Mouse (Mus musculus) ovary, adult 2 months (tissue): Measurements from ENCODE around the gene Prelp. TPM values are rescaled to one million over a fixed set of nuclear protein-coding genes. Genes with fewer than 3 reads are reported as not detected.

Experiments used
- polyA plus RNA-seq: library from polyadenylated mRNA; depleted of rRNA; stranded (reverse); fragments of >200 nt; gene quantifications from 2 replicates; pipeline ENCODE4 v1.2.3, GENCODE M21; 2012; rRNA removed

Prelp gene
- 19.2 and 31.4 TPM in 2 replicates for polyA plus RNA-seq

GRCm38 (mm10) chr1:133921304-133921751 is at the start of gene Prelp:
Prelp (minus strand) TSS chr1:133921414.

GRCm38 (mm10) chr1:133907949-133908658 is 13.1 kb downstream of the Prelp start, which contains the start of gene Optc:
Optc (minus strand) TSS chr1:133907999.

Other genes starting within 250 kb of the Prelp start
- 0.79 and 0.87 TPM in 2 replicates for gene Lax1, start 231.3 kb downstream of the Prelp start, polyA plus RNA-seq
- gene Atp2b4, start 120.4 kb downstream of the Prelp start, polyA plus RNA-seq, result 12.8 and 17.8 TPM in 2 replicates
- 5.8 and 8.6 TPM in 2 replicates for gene Optc, start 13.4 kb downstream of the Prelp start, polyA plus RNA-seq
- 7.0 and 11.3 TPM in 2 replicates for gene Fmod, start 115.8 kb upstream of the Prelp start, polyA plus RNA-seq
- gene Btg2, start 157.7 kb upstream of the Prelp start, polyA plus RNA-seq, result 34.0 and 46.2 TPM in 2 replicates
- gene Chit1, start 189.8 kb upstream of the Prelp start, polyA plus RNA-seq, result 0.23 and 0.25 TPM in 2 replicates